Mouse (Mus musculus): ENCODE measurements at regions not wholly inside any gene's neighbourhood (a gene's known extent, or its start where the extent isn't known, plus 50 kb on each side); places are given as distances from the start of the nearest gene placed in this dataset.
A peak's percentile ranks its signal among the peaks of the same experiment; 100 is the strongest.

GRCm38 (mm10) chr4:54573185-54573584 is 371.7 kb upstream of the Zfp462 start:
- H3K4me3 ChIP-seq (replicated peaks; ENCODE audit: insufficient read depth, low read depth, low read length), result no peak overlapping the region
- H3K4me1 ChIP-seq (ENCODE audit: control insufficient read depth, insufficient read depth, low read length), result no peaks in the 10 kb centered on the region
- no peak for DNase-seq
- TF ChIP-seq CTCF (IDR thresholded peaks at IDR 0.05; ENCODE audit: borderline replicate concordance, insufficient read depth, low read depth, low read length) (no peak), POLR2A (IDR thresholded peaks at IDR 0.05; ENCODE audit: borderline replicate concordance, insufficient read depth, low read length) (no peak)
- H3K27ac ChIP-seq (ENCODE audit: insufficient read depth, low read length), result no peak overlapping the region
- no peaks in the 10 kb centered on the region for H3K27me3 ChIP-seq (ENCODE audit: control insufficient read depth, insufficient read depth, low read length)

GRCm38 (mm10) chr4:54587197-54587596 is 357.7 kb upstream of the Zfp462 start:
- 12% methylated on average over 6 of the region's 6 CpGs for WGBS
- peak; percentile 11 to 37 for DNase-seq
- Histone ChIP-seq H3K4me1 (ENCODE audit: control insufficient read depth, insufficient read depth, low read length) (peaks cover 4% of the 10 kb centered on the region; the same call in 1 of the 2 replicates), H3K4me3 (replicated peaks; ENCODE audit: insufficient read depth, low read depth, low read length) (no peak overlapping the region), H3K27me3 (ENCODE audit: control insufficient read depth, insufficient read depth, low read length) (no peaks in the 10 kb centered on the region), H3K27ac (ENCODE audit: insufficient read depth, low read length) (no peak overlapping the region)
- no peak for TF ChIP-seq POLR2A (IDR thresholded peaks at IDR 0.05; ENCODE audit: borderline replicate concordance, insufficient read depth, low read length)
- TF ChIP-seq CTCF (IDR thresholded peaks at IDR 0.05; ENCODE audit: borderline replicate concordance, insufficient read depth, low read depth, low read length), result no peak

GRCm38 (mm10) chr4:54588704-54589103 is 356.1 kb upstream of the Zfp462 start:
- 94% methylated on average over 6 of the region's 6 CpGs for WGBS
- peaks cover 4% of the 10 kb centered on the region; the same call in 1 of the 2 replicates for H3K4me1 ChIP-seq (ENCODE audit: control insufficient read depth, insufficient read depth, low read length)

GRCm38 (mm10) chr4:54601671-54602512 is 343.0 kb upstream of the Zfp462 start:
- no peaks in the 10 kb centered on the region for H3K27me3 ChIP-seq (ENCODE audit: control insufficient read depth, insufficient read depth, low read length)
- peaks cover 4% of the 10 kb centered on the region for H3K4me1 ChIP-seq (ENCODE audit: control insufficient read depth, insufficient read depth, low read length)
- WGBS, result 24% methylated on average over 15 of the region's 15 CpGs
- DNase-seq, result peak; percentile 24 to 36
- H3K27ac ChIP-seq (ENCODE audit: insufficient read depth, low read length), result no peak overlapping the region
- H3K4me3 ChIP-seq (replicated peaks; ENCODE audit: insufficient read depth, low read depth, low read length), result no peak overlapping the region
- TF ChIP-seq POLR2A (IDR thresholded peaks at IDR 0.05; ENCODE audit: borderline replicate concordance, insufficient read depth, low read length), result no peak
- no peak for TF ChIP-seq CTCF (IDR thresholded peaks at IDR 0.05; ENCODE audit: borderline replicate concordance, insufficient read depth, low read depth, low read length)

More at GRCm38 (mm10) chr4:54588704-54589103, 356.1 kb upstream of the Zfp462 start:
- H3K27ac ChIP-seq (ENCODE audit: insufficient read depth, low read length), result no peak overlapping the region
- H3K4me3 ChIP-seq (replicated peaks; ENCODE audit: insufficient read depth, low read depth, low read length), result no peak overlapping the region
- H3K27me3 ChIP-seq (ENCODE audit: control insufficient read depth, insufficient read depth, low read length), result no peaks in the 10 kb centered on the region
- TF ChIP-seq CTCF (IDR thresholded peaks at IDR 0.05; ENCODE audit: borderline replicate concordance, insufficient read depth, low read depth, low read length) (no peak), POLR2A (IDR thresholded peaks at IDR 0.05; ENCODE audit: borderline replicate concordance, insufficient read depth, low read length) (no peak)
- DNase-seq, result no peak

- Histone ChIP-seq H3K27me3 (ENCODE audit: control insufficient read depth, insufficient read depth, low read length) (no peaks in the 10 kb centered on the region), H3K4me1 (ENCODE audit: control insufficient read depth, insufficient read depth, low read length) (peaks cover 4% of the 10 kb centered on the region)
- WGBS, result 63% methylated on average over 6 of the region's 6 CpGs
Measured at GRCm38 (mm10) chr4:54602513-54603205, 342.2 kb upstream of the Zfp462 start.

GRCm38 (mm10) chr4:54610101-54610500 is 334.7 kb upstream of the Zfp462 start:
- TF ChIP-seq POLR2A (IDR thresholded peaks at IDR 0.05; ENCODE audit: borderline replicate concordance, insufficient read depth, low read length) (no peak), CTCF (IDR thresholded peaks at IDR 0.05; ENCODE audit: borderline replicate concordance, insufficient read depth, low read depth, low read length) (no peak)
- 67% methylated on average over 5 of the region's 5 CpGs for WGBS
- no peak for DNase-seq
- no peaks in the 10 kb centered on the region for H3K4me1 ChIP-seq (ENCODE audit: control insufficient read depth, insufficient read depth, low read length)
- no peaks in the 10 kb centered on the region for H3K27me3 ChIP-seq (ENCODE audit: control insufficient read depth, insufficient read depth, low read length)
- H3K4me3 ChIP-seq (replicated peaks; ENCODE audit: insufficient read depth, low read depth, low read length), result no peak overlapping the region
- no peak overlapping the region for H3K27ac ChIP-seq (ENCODE audit: insufficient read depth, low read length)

More at GRCm38 (mm10) chr4:54602513-54603205, 342.2 kb upstream of the Zfp462 start:
- Histone ChIP-seq H3K4me3 (replicated peaks; ENCODE audit: insufficient read depth, low read depth, low read length) (no peak overlapping the region), H3K27ac (ENCODE audit: insufficient read depth, low read length) (no peak overlapping the region)
- TF ChIP-seq POLR2A (IDR thresholded peaks at IDR 0.05; ENCODE audit: borderline replicate concordance, insufficient read depth, low read length) (no peak), CTCF (IDR thresholded peaks at IDR 0.05; ENCODE audit: borderline replicate concordance, insufficient read depth, low read depth, low read length) (no peak)
- DNase-seq, result no peak

GRCm38 (mm10) chr4:54611990-54612980 is 332.6 kb upstream of the Zfp462 start:
- Histone ChIP-seq H3K27ac (ENCODE audit: insufficient read depth, low read length) (no peak overlapping the region), H3K4me3 (replicated peaks; ENCODE audit: insufficient read depth, low read depth, low read length) (no peak overlapping the region), H3K4me1 (ENCODE audit: control insufficient read depth, insufficient read depth, low read length) (no peaks in the 10 kb centered on the region), H3K27me3 (ENCODE audit: control insufficient read depth, insufficient read depth, low read length) (no peaks in the 10 kb centered on the region)
- DNase-seq, result no peak
- WGBS, result 61% methylated on average over 7 of the region's 7 CpGs
- TF ChIP-seq POLR2A (IDR thresholded peaks at IDR 0.05; ENCODE audit: borderline replicate concordance, insufficient read depth, low read length), result no peak
- no peak for TF ChIP-seq CTCF (IDR thresholded peaks at IDR 0.05; ENCODE audit: borderline replicate concordance, insufficient read depth, low read depth, low read length)

All from cerebellum, adult 2 months (tissue).